Mouse (Mus musculus) liver, adult 2 months (tissue): ENCODE measurements around the gene Myh3. TPM values are rescaled to one million over a fixed set of nuclear protein-coding genes. Genes with fewer than 3 reads are reported as not detected.

Source experiments
- DNase-seq: peaks from one replicate; pipeline ENCODE4 v3.0.0-alpha.2; 2011; ENCODE audit warnings: low read depth, low spot score; ENCODE audit errors: extremely low read depth
- H3K27ac ChIP-seq: fragments of 200-500 bp; replicated peaks from 2 replicates; pipeline ENCODE4 v1.5.1; 2012; ENCODE audit warnings: low read depth, mild to moderate bottlenecking, control low read depth, inconsistent platforms, low read length; ENCODE audit not compliant: insufficient read depth
- H3K27me3 ChIP-seq: fragments of 200-500 bp; 2 replicates; pipeline ENCODE4 v1.6.1; 2012; ENCODE audit warnings: mild to moderate bottlenecking, moderate library complexity, low read length, inconsistent platforms; ENCODE audit not compliant: control insufficient read depth, insufficient read depth
- H3K36me3 ChIP-seq: fragments of 200-500 bp; 2 replicates; pipeline ENCODE4 v1.6.1; 2012; ENCODE audit warnings: low read length, inconsistent platforms; ENCODE audit not compliant: control insufficient read depth, insufficient read depth
- H3K4me1 ChIP-seq: fragments of 200-500 bp; 2 replicates; pipeline ENCODE4 v1.6.1; 2011; ENCODE audit warnings: low read length; ENCODE audit not compliant: control insufficient read depth, insufficient read depth
- H3K4me3 ChIP-seq: fragments of 200-500 bp; 2 replicates; pipeline ENCODE4 v1.5.1; 2011; ENCODE audit warnings: low read depth, mild to moderate bottlenecking, control low read depth, low read length, moderate library complexity; ENCODE audit not compliant: insufficient read depth
- H3K79me2 ChIP-seq: fragments of 200-500 bp; 2 replicates; pipeline ENCODE4 v1.6.1; 2012; ENCODE audit warnings: inconsistent platforms, mild to moderate bottlenecking, low read length, moderate library complexity; ENCODE audit not compliant: control insufficient read depth, insufficient read depth
- H3K9ac ChIP-seq: fragments of 200-500 bp; 2 replicates; pipeline ENCODE4 v1.6.1; 2012; ENCODE audit warnings: low read depth, mild to moderate bottlenecking, control low read depth, inconsistent platforms, low read length
- CTCF ChIP-seq: fragments of 200-500 bp; IDR thresholded peaks from 2 replicates; pipeline ENCODE4 v1.5.1; 2011; ENCODE audit warnings: low read depth, low read length, control low read depth
- POLR2A ChIP-seq: fragments of 200-500 bp; IDR thresholded peaks from 2 replicates; pipeline ENCODE4 v1.6.1; 2011; ENCODE audit warnings: low read length, control low read depth; ENCODE audit not compliant: insufficient read depth; ENCODE audit errors: extremely low read depth
- WGBS: fragments of 180-500 bp; shearing (Covaris S2); methylation state at CpG from one replicate; pipeline ENCODE4 v1.1.7; 2018; 5-methylcytosine and 5-hydroxymethylcytosine counted together
- polyA plus RNA-seq: library from polyadenylated mRNA; depleted of rRNA; stranded (reverse); fragments of >200 nt; gene quantifications from 2 replicates; pipeline ENCODE4 v1.2.3, GENCODE M21; 2012
- total RNA-seq: library from RNA; depleted of rRNA; stranded (reverse); fragments of >200 nt; gene quantifications from 2 replicates; pipeline ENCODE4 v1.2.3, GENCODE M21; 2014

The Myh3 gene
- total and polyA plus RNA-seq, 2 experiments, result not detected

GRCm38 (mm10) chr11:67048496-67048895 lies 29.6 kb upstream of the Myh3 start:
- no peak for DNase-seq
- Histone ChIP-seq H3K9ac (no peak overlapping the region), H3K4me3 (no peak overlapping the region), H3K27me3 (no peaks in the 10 kb centered on the region), H3K27ac (no peak overlapping the region), H3K36me3 (no peaks in the 10 kb centered on the region; the same call in 1 of the 2 replicates), H3K4me1 (peaks cover 29% of the 10 kb centered on the region), H3K79me2 (peaks cover 18% of the 10 kb centered on the region; the same call in 1 of the 2 replicates)
- 89% methylated on average over 8 of the region's 8 CpGs for WGBS
- TF ChIP-seq CTCF (no peak), POLR2A (no peak)

- Histone ChIP-seq H3K79me2 (peaks cover 18% of the 10 kb centered on the region; the same call in 1 of the 2 replicates), H3K36me3 (no peaks in the 10 kb centered on the region; the same call in 1 of the 2 replicates), H3K27me3 (no peaks in the 10 kb centered on the region), H3K9ac (no peak overlapping the region), H3K27ac (no peak overlapping the region), H3K4me3 (no peak overlapping the region), H3K4me1 (peaks cover 27% of the 10 kb centered on the region)
- 93% methylated on average over 3 of the region's 3 CpGs for WGBS
- no peak for DNase-seq
- TF ChIP-seq POLR2A, result no peak
- TF ChIP-seq CTCF, result peak; percentile 30; the same call in 1 of the 2 replicates
Observed at GRCm38 (mm10) chr11:67049256-67049655, 28.8 kb upstream of the Myh3 start.

GRCm38 (mm10) chr11:67051676-67052320 lies 26.3 kb upstream of the Myh3 start:
- TF ChIP-seq POLR2A, result no peak
- H3K27me3 ChIP-seq, result no peaks in the 10 kb centered on the region
- H3K27ac ChIP-seq, result peak overlapping the region; percentile 92
- H3K4me1 ChIP-seq, result peaks cover 19% of the 10 kb centered on the region
- H3K36me3 ChIP-seq, result peaks cover 12% of the 10 kb centered on the region
- H3K4me3 ChIP-seq, result peak overlapping the region; percentile 95
- H3K9ac ChIP-seq, result peak overlapping the region; percentile 88
- 2% methylated on average over 16 of the region's 16 CpGs for WGBS
- H3K79me2 ChIP-seq, result peaks cover 13% of the 10 kb centered on the region; the same call in 1 of the 2 replicates
- peak; percentile 79 for DNase-seq

GRCm38 (mm10) chr11:67052321-67052952 lies 25.7 kb upstream of the Myh3 start, which contains the start of the genes Adprm and Sco1:
TSS of gene Adprm (minus strand) at chr11:67052594.
TSS of gene Sco1 (plus strand) at chr11:67052670.
- under 1% methylated on average over 50 of the region's 50 CpGs for WGBS

GRCm38 (mm10) chr11:67054754-67055365 lies 23.2 kb upstream of the Myh3 start:
- no peaks in the 10 kb centered on the region for H3K27me3 ChIP-seq
- no peak for TF ChIP-seq CTCF
- no peak for TF ChIP-seq POLR2A
- peaks cover 9% of the 10 kb centered on the region for H3K4me1 ChIP-seq
- no peak for DNase-seq
- 90% methylated on average over 8 of the region's 8 CpGs for WGBS
- H3K79me2 ChIP-seq, result peaks cover 9% of the 10 kb centered on the region; the same call in 1 of the 2 replicates
- no peak overlapping the region for H3K9ac ChIP-seq
- no peak overlapping the region for H3K4me3 ChIP-seq
- peaks cover 31% of the 10 kb centered on the region for H3K36me3 ChIP-seq
- H3K27ac ChIP-seq, result no peak overlapping the region

More at GRCm38 (mm10) chr11:67052321-67052952, 25.7 kb upstream of the Myh3 start, which contains the start of the genes Adprm and Sco1:
- Histone ChIP-seq H3K4me3 (peak within 1 kb of the TSS; percentile 95), H3K4me1 (peaks cover 17% of the 10 kb centered on the region), H3K36me3 (peaks cover 18% of the 10 kb centered on the region), H3K27me3 (no peaks in the 10 kb centered on the region), H3K79me2 (peaks cover 13% of the 10 kb centered on the region; the same call in 1 of the 2 replicates), H3K9ac (peak within 1 kb of the TSS; percentile 94), H3K27ac (peak within 1 kb of the TSS; percentile 92)
- peak; percentile 93 for DNase-seq
- TF ChIP-seq CTCF, result peak; percentile 20; the same call in 1 of the 2 replicates
- peak; percentile 70 for TF ChIP-seq POLR2A
